Mouse (Mus musculus) liver, embryonic 16.5 days (tissue): Measurements from ENCODE around the gene Hoxd9. TPM values are rescaled to one million over a fixed set of nuclear protein-coding genes. Genes with fewer than 3 reads are reported as not detected.

Experiments
- ATAC-seq: fragments of 200-750 bp; cut with Nextera tagmentation; 2 replicates; pipeline ENCODE4 v1.8.0; 2017; ENCODE audit warnings: low read depth, mild to moderate bottlenecking, moderate number of reproducible peaks, moderate library complexity
- H3K27ac ChIP-seq: fragments of 300-500 bp; sonication (generic); 2 replicates; pipeline ENCODE4 v1.5.1; 2014; ENCODE audit warnings: mild to moderate bottlenecking, low read length
- H3K27me3 ChIP-seq: fragments of 300-500 bp; sonication (generic); 2 replicates; pipeline ENCODE4 v1.6.1; 2014; ENCODE audit warnings: low read depth, low read length, mixed read lengths; ENCODE audit not compliant: control insufficient read depth, insufficient read depth
- H3K36me3 ChIP-seq: fragments of 300-500 bp; sonication (generic); 2 replicates; pipeline ENCODE4 v1.6.1; 2014; ENCODE audit warnings: mild to moderate bottlenecking; ENCODE audit not compliant: control insufficient read depth, insufficient read depth
- H3K4me1 ChIP-seq: fragments of 300-500 bp; sonication (generic); 2 replicates; pipeline ENCODE4 v1.6.1; 2014; ENCODE audit warnings: low read depth, low read length, mixed read lengths; ENCODE audit not compliant: control insufficient read depth
- H3K4me2 ChIP-seq: fragments of 300-500 bp; sonication (generic); 2 replicates; pipeline ENCODE4 v1.6.1; 2014; ENCODE audit warnings: low read depth, low read length, mixed read lengths
- H3K4me3 ChIP-seq: fragments of 300-500 bp; sonication (generic); 2 replicates; pipeline ENCODE4 v1.5.1; 2014; ENCODE audit warnings: low read depth, mild to moderate bottlenecking, low read length
- H3K9ac ChIP-seq: fragments of 300-500 bp; sonication (generic); 2 replicates; pipeline ENCODE4 v1.6.1; 2014; ENCODE audit warnings: low read depth, low read length
- H3K9me3 ChIP-seq: fragments of 300-500 bp; sonication (generic); replicated peaks from 2 replicates; pipeline ENCODE4 v1.6.1; 2016; ENCODE audit warnings: low read length; ENCODE audit not compliant: control insufficient read depth
- WGBS: fragments of 180-500 bp; shearing (Covaris S2); extraction: QIAGEN DNeasy Blood & Tissue Kit; methylation state at CpG from one replicate; pipeline ENCODE4 v1.1.7; 2014; ENCODE audit not compliant: insufficient replicate concordance; 5-methylcytosine and 5-hydroxymethylcytosine counted together
- polyA plus RNA-seq: library from polyadenylated mRNA; unstranded; fragments of >200 nt; fragmentation: Nextera tagmentation; extraction: Ambion mirVana; gene quantifications from 2 replicates; pipeline ENCODE4 v1.2.1, GENCODE M21; 2015

Hoxd9 gene
- not detected in 2 replicates for polyA plus RNA-seq

GRCm38 (mm10) chr2:74697567-74698121 lies at the start of gene Hoxd9:
Hoxd9 (plus strand) TSS chr2:74697727.
- H3K36me3 ChIP-seq = no peaks in the 10 kb centered on the region
- peak within 1 kb of the TSS; percentile 51 for H3K4me2 ChIP-seq
- H3K27ac ChIP-seq = no peak within 1 kb of the TSS
- H3K27me3 ChIP-seq = peaks cover 98% of the 10 kb centered on the region
- H3K4me1 ChIP-seq = no peaks in the 10 kb centered on the region
- H3K9me3 ChIP-seq = no peaks in the 10 kb centered on the region
- H3K9ac ChIP-seq = no peak within 1 kb of the TSS
- ATAC-seq = no peak
- peak within 1 kb of the TSS; percentile 42 for H3K4me3 ChIP-seq
- under 1% methylated on average over 43 of the region's 43 CpGs for WGBS

GRCm38 (mm10) chr2:74652996-74653340 lies 44.6 kb upstream of the Hoxd9 start:
- H3K36me3 ChIP-seq = no peaks in the 10 kb centered on the region
- H3K4me3 ChIP-seq = no peak overlapping the region
- no peak for ATAC-seq
- no peaks in the 10 kb centered on the region; the same call in none of the 2 replicates for H3K4me1 ChIP-seq
- no peak overlapping the region for H3K9ac ChIP-seq
- no peak overlapping the region for H3K27ac ChIP-seq
- H3K4me2 ChIP-seq = no peak overlapping the region
- H3K9me3 ChIP-seq = no peaks in the 10 kb centered on the region
- peaks cover 88% of the 10 kb centered on the region for H3K27me3 ChIP-seq
- WGBS = 29% methylated on average over 2 of the region's 2 CpGs

- 8% methylated on average over 17 of the region's 17 CpGs for WGBS
- no peak overlapping the region for H3K27ac ChIP-seq
- no peaks in the 10 kb centered on the region; the same call in none of the 2 replicates for H3K4me1 ChIP-seq
- H3K4me3 ChIP-seq = no peak overlapping the region
- no peak overlapping the region for H3K4me2 ChIP-seq
- H3K9ac ChIP-seq = no peak overlapping the region
- peaks cover 88% of the 10 kb centered on the region for H3K27me3 ChIP-seq
- no peaks in the 10 kb centered on the region for H3K9me3 ChIP-seq
- ATAC-seq = no peak
- H3K36me3 ChIP-seq = no peaks in the 10 kb centered on the region
Observed at GRCm38 (mm10) chr2:74653781-74654535, 43.6 kb upstream of the Hoxd9 start.

- WGBS = 5% methylated on average over 20 of the region's 20 CpGs
- no peaks in the 10 kb centered on the region; the same call in none of the 2 replicates for H3K4me1 ChIP-seq
- ATAC-seq = no peak
- no peak overlapping the region for H3K4me3 ChIP-seq
- H3K9me3 ChIP-seq = no peaks in the 10 kb centered on the region
- 0 out of 2 replicates have a peak overlapping the region, but pooled peaks have one; percentile 48 for H3K4me2 ChIP-seq
- no peak overlapping the region for H3K27ac ChIP-seq
- H3K27me3 ChIP-seq = peaks cover 88% of the 10 kb centered on the region
- no peak overlapping the region for H3K9ac ChIP-seq
- no peaks in the 10 kb centered on the region for H3K36me3 ChIP-seq
Observed at GRCm38 (mm10) chr2:74654743-74655419, 42.6 kb upstream of the Hoxd9 start.

GRCm38 (mm10) chr2:74655420-74655781 lies 42.1 kb upstream of the Hoxd9 start:
- H3K27me3 ChIP-seq = peaks cover 88% of the 10 kb centered on the region
- no peaks in the 10 kb centered on the region for H3K9me3 ChIP-seq
- no peak for ATAC-seq
- H3K4me2 ChIP-seq = peak overlapping the region; percentile 48
- no peak overlapping the region for H3K9ac ChIP-seq
- H3K36me3 ChIP-seq = no peaks in the 10 kb centered on the region
- WGBS = 3% methylated on average over 30 of the region's 47 CpGs
- H3K4me3 ChIP-seq = peak overlapping the region; percentile 47
- no peaks in the 10 kb centered on the region; the same call in none of the 2 replicates for H3K4me1 ChIP-seq
- H3K27ac ChIP-seq = no peak overlapping the region

- under 1% methylated on average over 68 of the region's 69 CpGs for WGBS
Observed at GRCm38 (mm10) chr2:74655821-74656631, 41.5 kb upstream of the Hoxd9 start.

GRCm38 (mm10) chr2:74656632-74657021 lies 40.9 kb upstream of the Hoxd9 start:
- peaks cover 89% of the 10 kb centered on the region for H3K27me3 ChIP-seq
- 6% methylated on average over 4 of the region's 4 CpGs for WGBS
- no peak overlapping the region for H3K27ac ChIP-seq
- no peaks in the 10 kb centered on the region for H3K9me3 ChIP-seq
- H3K4me1 ChIP-seq = no peaks in the 10 kb centered on the region; the same call in none of the 2 replicates
- no peak overlapping the region for H3K4me3 ChIP-seq
- H3K9ac ChIP-seq = no peak overlapping the region
- no peak overlapping the region for H3K4me2 ChIP-seq
- no peaks in the 10 kb centered on the region for H3K36me3 ChIP-seq
- ATAC-seq = no peak

More at GRCm38 (mm10) chr2:74655821-74656631, 41.5 kb upstream of the Hoxd9 start:
- H3K4me3 ChIP-seq = peak overlapping the region; percentile 47
- H3K9me3 ChIP-seq = no peaks in the 10 kb centered on the region
- peaks cover 88% of the 10 kb centered on the region for H3K27me3 ChIP-seq
- H3K27ac ChIP-seq = no peak overlapping the region
- H3K4me1 ChIP-seq = no peaks in the 10 kb centered on the region; the same call in none of the 2 replicates
- ATAC-seq = no peak
- no peaks in the 10 kb centered on the region for H3K36me3 ChIP-seq
- no peak overlapping the region for H3K9ac ChIP-seq
- H3K4me2 ChIP-seq = peak overlapping the region; percentile 48

GRCm38 (mm10) chr2:74657251-74658023 lies 40.1 kb upstream of the Hoxd9 start:
- 3% methylated on average over 62 of the region's 62 CpGs for WGBS
- Histone ChIP-seq H3K4me3 (no peak overlapping the region), H3K27me3 (peaks cover 89% of the 10 kb centered on the region), H3K9ac (no peak overlapping the region), H3K36me3 (no peaks in the 10 kb centered on the region), H3K27ac (no peak overlapping the region), H3K9me3 (no peaks in the 10 kb centered on the region), H3K4me1 (no peaks in the 10 kb centered on the region; the same call in none of the 2 replicates), H3K4me2 (peak overlapping the region; percentile 15; the same call in 1 of the 2 replicates)
- no peak for ATAC-seq
